8 mouse cellular contexts compared by ENCODE assay signal in the genomic region with DNA sequence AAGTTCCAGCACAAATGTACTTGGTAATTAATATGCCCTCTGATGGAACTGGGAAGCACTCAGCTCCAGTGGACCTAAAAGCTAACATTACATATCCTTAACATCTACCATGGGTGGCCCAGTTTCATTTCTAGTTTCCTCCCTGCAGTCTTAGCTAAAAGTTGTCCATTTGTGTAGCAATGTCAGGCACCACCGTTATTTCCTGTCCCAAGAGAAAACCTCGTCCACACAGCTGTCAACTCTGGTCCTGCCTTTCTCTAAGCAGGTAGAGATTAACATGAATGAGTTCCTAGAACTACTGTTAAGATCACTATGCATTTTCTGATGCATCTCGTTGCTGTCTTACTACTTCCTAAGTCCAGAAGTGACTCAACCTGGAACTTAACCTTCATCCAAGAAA. TPM values are rescaled to one million over a fixed set of nuclear protein-coding genes. Genes with fewer than 3 reads are reported as not detected.
A peak's percentile ranks its signal among the peaks of the same experiment; 100 is the strongest.
DNase-seq lines count a peak whose midpoint lies in the region; ATAC-seq and TF ChIP-seq lines count a peak whose summit lies in the region.

No protein-coding gene starts in this region.

- H3K27ac ChIP-seq in heart, embryonic 16.5 days (ENCODE audit: low read length): no peak overlapping the region
- H3K27ac ChIP-seq in embryonic facial prominence, embryonic 12.5 days: no peak overlapping the region
- peak overlapping the region; percentile 100 for H3K27ac ChIP-seq in intestine, postnatal 0 days (ENCODE audit: low read depth, low read length)

- peak overlapping the region; percentile 60 for H3K4me2 ChIP-seq in heart, embryonic 16.5 days (ENCODE audit: low read depth, low read length)
- peak overlapping the region; percentile 58 for H3K4me2 ChIP-seq in embryonic facial prominence, embryonic 12.5 days (replicated peaks)
- peak overlapping the region; percentile 71 for H3K4me2 ChIP-seq in intestine, postnatal 0 days (replicated peaks; ENCODE audit: low read depth)

- no peaks in the 10 kb centered on the region for H3K9me3 ChIP-seq in heart, embryonic 16.5 days (replicated peaks; ENCODE audit: control insufficient read depth, low read length)
- H3K9me3 ChIP-seq in embryonic facial prominence, embryonic 12.5 days: no peaks in the 10 kb centered on the region
- no peaks in the 10 kb centered on the region for H3K9me3 ChIP-seq in intestine, postnatal 0 days (ENCODE audit: control insufficient read depth)

- H3K4me3 ChIP-seq in heart, embryonic 16.5 days (ENCODE audit: low read length): peak overlapping the region; percentile 79
- H3K4me3 ChIP-seq in embryonic facial prominence, embryonic 12.5 days: peak overlapping the region; percentile 87
- peak overlapping the region; percentile 73 for H3K4me3 ChIP-seq in intestine, postnatal 0 days (ENCODE audit: low read depth, low read length)

- intact Hi-C loops in heart, postnatal 36 days (cut with DNase I): loop anchor here (5.0 to 10.0 kb wide), 4 partner anchors 407 to 781 kb away; partner anchors contain the start of genes Cep97, Nit2 and Tomm70a

- no peak for DNase-seq in heart, postnatal 36 days
- peak; percentile 16 for DNase-seq in naive thymus-derived CD4-positive, alpha-beta T cell, adult 2 months (ENCODE audit: low read depth)
- no peak for DNase-seq in cerebellum, adult 11 months
- no peak for DNase-seq in kidney, postnatal 25 days

- peaks cover 10% of the 10 kb centered on the region for H3K36me3 ChIP-seq in heart, embryonic 16.5 days (ENCODE audit: control insufficient read depth, insufficient read depth)
- peaks cover 16% of the 10 kb centered on the region for H3K36me3 ChIP-seq in embryonic facial prominence, embryonic 12.5 days
- H3K36me3 ChIP-seq in intestine, postnatal 0 days (ENCODE audit: control insufficient read depth, insufficient read depth): peaks cover 18% of the 10 kb centered on the region

- no peak for TF ChIP-seq CTCF in intestine, postnatal 0 days (IDR thresholded peaks at IDR 0.05; ENCODE audit: low read depth)

- H3K9ac ChIP-seq in heart, embryonic 16.5 days (ENCODE audit: low read length): peak overlapping the region; percentile 89
- peak overlapping the region; percentile 86; the same call in 1 of the 2 replicates for H3K9ac ChIP-seq in embryonic facial prominence, embryonic 12.5 days
- peak overlapping the region; percentile 98 for H3K9ac ChIP-seq in intestine, postnatal 0 days (ENCODE audit: low read depth, low read length)

- no peak for ATAC-seq in heart, embryonic 16.5 days (replicated peaks; ENCODE audit: extremely low read depth, insufficient read depth, low FRiP score)
- no peak for ATAC-seq in embryonic facial prominence, embryonic 12.5 days (ENCODE audit: insufficient number of reproducible peaks, insufficient read depth, low FRiP score, low TSS enrichment)
- no peak for ATAC-seq in intestine, postnatal 0 days
- ATAC-seq in megakaryocyte-erythroid progenitor cell, adult 5-6 weeks (replicated peaks; ENCODE audit: low FRiP score, low TSS enrichment, poor library complexity, severe bottlenecking): no peak

- no peaks in the 10 kb centered on the region for H3K27me3 ChIP-seq in heart, embryonic 16.5 days (ENCODE audit: control insufficient read depth, insufficient read depth, low read length)
- no peaks in the 10 kb centered on the region for H3K27me3 ChIP-seq in embryonic facial prominence, embryonic 12.5 days
- H3K27me3 ChIP-seq in intestine, postnatal 0 days (replicated peaks; ENCODE audit: control insufficient read depth, insufficient read depth, low read length): no peaks in the 10 kb centered on the region

- H3K4me1 ChIP-seq in heart, embryonic 16.5 days (ENCODE audit: control insufficient read depth, insufficient read depth, low read length): peaks cover 20% of the 10 kb centered on the region
- peaks cover 8% of the 10 kb centered on the region for H3K4me1 ChIP-seq in embryonic facial prominence, embryonic 12.5 days
- 0 out of 2 replicates have a peak, but pooled peaks cover 3% of the 10 kb centered on the region for H3K4me1 ChIP-seq in intestine, postnatal 0 days (replicated peaks; ENCODE audit: control insufficient read depth, insufficient read depth, low read length)

- 51% methylated on average over 3 of the region's 3 CpGs for whole genome bisulfite sequencing in heart, embryonic 16.5 days
- WGBS in embryonic facial prominence, embryonic 12.5 days: 67% methylated on average over 3 of the region's 3 CpGs
- 25% methylated on average over 3 of the region's 3 CpGs for WGBS in intestine, postnatal 0 days

RNA-seq across cellular contexts. Expression of gene Tfg, which starts 1.6 kb away (rescaled TPM):
- polyA plus RNA-seq in heart, embryonic 16.5 days (2015; fragmentation: Nextera tagmentation; extraction: Ambion mirVana): 120 and 123 TPM in 2 replicates
- total RNA-seq in heart, postnatal 36 days (2021): 10 to 100 TPM; 46.7 to 48.7 TPM
- 130 and 136 TPM in 2 replicates for polyA plus RNA-seq in embryonic facial prominence, embryonic 12.5 days (2016; fragmentation: Nextera tagmentation; extraction: Ambion mirVana)
- 489 and 509 TPM in 2 replicates for polyA plus RNA-seq in intestine, postnatal 0 days (2015; fragmentation: Nextera tagmentation; extraction: Ambion mirVana)
- 110 and 124 TPM in 2 replicates for total RNA-seq in megakaryocyte-erythroid progenitor cell, adult 5-6 weeks (2014; fragmentation: Nextera tagmentation)
- total RNA-seq in megakaryocyte-erythroid progenitor cell, adult 5-6 weeks (2017): 69.1 and 143 TPM in 2 replicates
